Mouse (Mus musculus) neural tube, embryonic 14.5 days (tissue): Measurements from ENCODE around the gene Ap1s3. TPM values are rescaled to one million over a fixed set of nuclear protein-coding genes. Genes with fewer than 3 reads are reported as not detected.

Experiments used
- ATAC-seq: fragments of 200-750 bp; cut with Nextera tagmentation; 2 replicates; pipeline ENCODE4 v1.8.0; 2017; ENCODE audit warnings: low read depth, mild to moderate bottlenecking, moderate TSS enrichment, moderate library complexity
- H3K27ac ChIP-seq: fragments of 300-500 bp; sonication (generic); 2 replicates; pipeline ENCODE4 v1.5.1; 2014; ENCODE audit warnings: low read depth, mild to moderate bottlenecking, control low read depth, low read length, moderate library complexity, mixed read lengths
- H3K27me3 ChIP-seq: fragments of 300-500 bp; sonication (generic); 2 replicates; pipeline ENCODE4 v1.6.1; 2014; ENCODE audit warnings: low read length; ENCODE audit not compliant: control insufficient read depth, insufficient read depth
- H3K36me3 ChIP-seq: fragments of 300-500 bp; sonication (generic); 2 replicates; pipeline ENCODE4 v1.6.1; 2014; ENCODE audit warnings: low read length, mixed read lengths; ENCODE audit not compliant: control insufficient read depth, insufficient read depth
- H3K4me1 ChIP-seq: fragments of 300-500 bp; sonication (generic); 2 replicates; pipeline ENCODE4 v1.6.1; 2014; ENCODE audit warnings: low read length; ENCODE audit not compliant: control insufficient read depth, insufficient read depth
- H3K4me2 ChIP-seq: fragments of 300-500 bp; sonication (generic); 2 replicates; pipeline ENCODE4 v1.6.1; 2014; ENCODE audit warnings: mild to moderate bottlenecking, low read depth, low read length, control low read depth
- H3K4me3 ChIP-seq: fragments of 300-500 bp; sonication (generic); 2 replicates; pipeline ENCODE4 v1.5.1; 2014; ENCODE audit warnings: low read depth, low read length, control low read depth, mixed read lengths
- H3K9ac ChIP-seq: fragments of 300-500 bp; sonication (generic); replicated peaks from 2 replicates; pipeline ENCODE4 v1.6.1; 2014; ENCODE audit warnings: low read depth, mild to moderate bottlenecking, control low read depth, low read length, mixed read lengths
- H3K9me3 ChIP-seq: fragments of 300-500 bp; sonication (generic); 2 replicates; pipeline ENCODE4 v1.6.1; 2016; ENCODE audit warnings: low read length; ENCODE audit not compliant: control insufficient read depth
- WGBS: fragments of 180-500 bp; shearing (Covaris S2); extraction: QIAGEN DNeasy Blood & Tissue Kit; methylation state at CpG from one replicate; pipeline ENCODE4 v1.1.7; 2014; 5-methylcytosine and 5-hydroxymethylcytosine counted together
- polyA plus RNA-seq: library from polyadenylated mRNA; unstranded; fragments of >200 nt; fragmentation: Nextera tagmentation; extraction: Ambion mirVana; gene quantifications from 2 replicates; pipeline ENCODE4 v1.2.1, GENCODE M21; 2014

Ap1s3 gene
- polyA plus RNA-seq, 1 experiment from 2014 or later: 0.29 TPM

DNA sequence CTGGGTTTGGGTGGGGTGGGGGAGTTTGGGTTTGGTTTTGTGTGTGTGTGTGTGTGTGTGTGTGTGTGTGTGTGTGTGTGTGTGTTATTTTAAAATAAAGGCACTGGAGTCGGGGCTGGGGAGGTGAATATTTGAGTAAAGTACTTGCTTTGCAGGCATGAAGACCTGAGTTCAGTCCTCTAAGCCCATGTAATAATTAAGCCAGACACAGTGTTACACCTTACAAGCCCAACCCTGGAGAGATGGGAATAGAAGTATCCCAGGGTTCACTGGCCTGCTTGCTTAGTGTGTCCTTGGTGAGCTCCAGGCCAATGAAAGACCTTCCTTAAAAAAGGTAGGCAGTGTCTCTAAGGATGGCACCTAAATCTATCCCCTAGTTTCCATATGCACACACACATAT lies 80.7 kb downstream of the Ap1s3 start:
- H3K36me3 ChIP-seq: no peaks in the 10 kb centered on the region
- H3K4me3 ChIP-seq: no peak overlapping the region
- no peaks in the 10 kb centered on the region for H3K4me1 ChIP-seq
- H3K4me2 ChIP-seq: no peak overlapping the region
- no peaks in the 10 kb centered on the region for H3K9me3 ChIP-seq
- no peak for ATAC-seq
- no peaks in the 10 kb centered on the region for H3K27me3 ChIP-seq
- WGBS: 92% methylated on average over 1 of the region's 1 CpGs
- no peak overlapping the region for H3K9ac ChIP-seq
- no peak overlapping the region for H3K27ac ChIP-seq

- no peak overlapping the region for H3K27ac ChIP-seq
- H3K4me3 ChIP-seq: no peak overlapping the region
- H3K36me3 ChIP-seq: no peaks in the 10 kb centered on the region
- no peaks in the 10 kb centered on the region for H3K27me3 ChIP-seq
- WGBS: 90% methylated on average over 4 of the region's 4 CpGs
- ATAC-seq: no peak
- no peak overlapping the region for H3K9ac ChIP-seq
- no peaks in the 10 kb centered on the region for H3K4me1 ChIP-seq
- H3K9me3 ChIP-seq: no peaks in the 10 kb centered on the region
- no peak overlapping the region for H3K4me2 ChIP-seq
Measured at GRCm38 (mm10) chr1:79589971-79590763, 81.6 kb downstream of the Ap1s3 start.

DNA sequence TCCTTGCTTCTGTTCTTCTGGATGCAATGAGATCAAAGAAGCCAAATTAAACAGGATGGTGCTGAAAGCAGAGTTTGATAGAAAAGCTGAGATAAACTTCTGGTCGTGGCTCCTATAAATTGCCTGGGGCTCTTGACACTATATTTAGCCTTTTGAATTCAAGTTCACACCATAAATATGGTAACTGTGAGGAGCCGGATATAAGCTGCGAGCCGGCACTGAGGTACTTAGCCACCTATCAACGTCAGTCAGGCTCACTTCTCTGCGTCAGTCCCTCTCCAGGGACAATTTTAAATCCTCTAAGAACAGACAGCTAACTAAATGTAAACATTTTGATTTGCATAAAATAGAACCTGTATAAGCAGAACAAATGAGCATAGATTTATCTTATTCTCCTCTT lies 82.3 kb downstream of the Ap1s3 start:
- Histone ChIP-seq H3K9ac (no peak overlapping the region), H3K27ac (no peak overlapping the region), H3K27me3 (no peaks in the 10 kb centered on the region), H3K4me2 (no peak overlapping the region), H3K4me3 (no peak overlapping the region), H3K36me3 (no peaks in the 10 kb centered on the region), H3K4me1 (no peaks in the 10 kb centered on the region), H3K9me3 (no peaks in the 10 kb centered on the region)
- ATAC-seq: no peak
- 51% methylated on average over 6 of the region's 6 CpGs for WGBS

DNA sequence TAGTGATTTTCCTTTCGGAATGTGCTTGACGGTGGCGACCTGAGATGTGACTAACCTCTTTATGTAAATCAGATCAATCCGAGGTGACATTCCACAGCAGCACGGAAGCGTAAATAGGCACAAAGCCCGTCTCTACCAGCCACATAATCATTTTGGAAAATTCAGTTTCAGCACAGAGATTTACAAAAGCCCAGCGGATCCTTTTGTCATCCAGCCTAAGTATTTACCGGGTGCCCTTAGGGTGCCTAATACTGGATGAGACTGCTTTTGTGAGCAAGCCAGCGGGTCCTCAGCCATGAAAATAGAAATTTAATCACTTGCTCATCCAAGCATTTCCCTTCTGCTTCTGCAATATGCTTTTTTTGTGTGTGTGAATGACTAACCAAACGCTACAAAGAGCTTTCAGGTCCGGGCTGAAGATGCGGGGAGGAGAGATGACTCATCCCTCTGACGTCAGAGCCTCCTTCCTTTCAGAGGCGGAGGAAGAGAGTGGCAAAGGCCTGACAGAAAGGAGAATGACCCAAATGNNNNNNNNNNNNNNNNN lies 90.6 kb downstream of the Ap1s3 start:
- H3K4me3 ChIP-seq: peak overlapping the region; percentile 39
- H3K4me1 ChIP-seq: no peaks in the 10 kb centered on the region
- ATAC-seq: peak; percentile 94
- 3% methylated on average over 15 of the region's 15 CpGs for WGBS
- no peaks in the 10 kb centered on the region for H3K36me3 ChIP-seq
- no peaks in the 10 kb centered on the region for H3K27me3 ChIP-seq
- peak overlapping the region; percentile 89 for H3K27ac ChIP-seq
- H3K4me2 ChIP-seq: peak overlapping the region; percentile 69
- no peaks in the 10 kb centered on the region for H3K9me3 ChIP-seq
- H3K9ac ChIP-seq: peak overlapping the region; percentile 67

GRCm38 (mm10) chr1:79577357-79577756 lies 94.4 kb downstream of the Ap1s3 start:
- Histone ChIP-seq H3K36me3 (no peaks in the 10 kb centered on the region), H3K9me3 (no peaks in the 10 kb centered on the region), H3K4me3 (no peak overlapping the region), H3K4me2 (no peak overlapping the region), H3K27me3 (no peaks in the 10 kb centered on the region), H3K27ac (no peak overlapping the region), H3K9ac (no peak overlapping the region), H3K4me1 (no peaks in the 10 kb centered on the region)
- no peak for ATAC-seq
- WGBS: 90% methylated on average over 3 of the region's 3 CpGs

GRCm38 (mm10) chr1:79571912-79572311 lies 99.9 kb downstream of the Ap1s3 start:
- Histone ChIP-seq H3K4me2 (no peak overlapping the region), H3K9me3 (no peaks in the 10 kb centered on the region), H3K4me1 (no peaks in the 10 kb centered on the region), H3K27ac (no peak overlapping the region), H3K27me3 (no peaks in the 10 kb centered on the region), H3K4me3 (no peak overlapping the region), H3K9ac (no peak overlapping the region), H3K36me3 (no peaks in the 10 kb centered on the region)
- ATAC-seq: no peak
- 83% methylated on average over 4 of the region's 4 CpGs for WGBS

- 75% methylated on average over 6 of the region's 6 CpGs for WGBS
- Histone ChIP-seq H3K9me3 (no peaks in the 10 kb centered on the region), H3K27me3 (no peaks in the 10 kb centered on the region), H3K4me1 (no peaks in the 10 kb centered on the region), H3K27ac (no peak overlapping the region), H3K9ac (no peak overlapping the region), H3K36me3 (no peaks in the 10 kb centered on the region), H3K4me2 (no peak overlapping the region), H3K4me3 (no peak overlapping the region)
- no peak for ATAC-seq
Measured at GRCm38 (mm10) chr1:79571126-79571525, 100.6 kb downstream of the Ap1s3 start.

DNA sequence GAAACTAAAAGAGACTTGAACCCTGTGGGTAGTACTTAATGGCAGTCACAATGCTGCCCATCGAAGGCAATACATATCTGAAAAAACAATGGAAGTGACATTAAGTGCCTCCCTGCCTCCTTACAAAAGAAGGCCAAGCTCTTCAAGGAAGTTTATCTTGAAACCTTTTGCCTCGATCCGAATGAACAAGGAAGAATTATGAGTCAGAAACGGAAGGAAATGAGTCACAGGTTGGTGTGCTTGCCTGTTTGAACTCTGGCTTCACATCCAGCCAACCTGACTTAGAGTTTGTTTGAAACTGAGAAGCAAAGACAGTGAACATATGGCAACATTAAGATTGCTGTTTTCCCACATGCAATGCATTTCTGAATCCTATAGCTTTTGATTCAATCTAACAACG lies 110.6 kb downstream of the Ap1s3 start:
- H3K4me1 ChIP-seq: no peaks in the 10 kb centered on the region
- no peaks in the 10 kb centered on the region for H3K27me3 ChIP-seq
- no peak overlapping the region for H3K9ac ChIP-seq
- no peak overlapping the region for H3K27ac ChIP-seq
- H3K4me3 ChIP-seq: no peak overlapping the region
- H3K36me3 ChIP-seq: no peaks in the 10 kb centered on the region
- ATAC-seq: no peak
- 68% methylated on average over 5 of the region's 5 CpGs for WGBS
- H3K4me2 ChIP-seq: no peak overlapping the region
- H3K9me3 ChIP-seq: no peaks in the 10 kb centered on the region
